8 mouse cellular contexts compared by ENCODE assay signal in the genomic region with DNA sequence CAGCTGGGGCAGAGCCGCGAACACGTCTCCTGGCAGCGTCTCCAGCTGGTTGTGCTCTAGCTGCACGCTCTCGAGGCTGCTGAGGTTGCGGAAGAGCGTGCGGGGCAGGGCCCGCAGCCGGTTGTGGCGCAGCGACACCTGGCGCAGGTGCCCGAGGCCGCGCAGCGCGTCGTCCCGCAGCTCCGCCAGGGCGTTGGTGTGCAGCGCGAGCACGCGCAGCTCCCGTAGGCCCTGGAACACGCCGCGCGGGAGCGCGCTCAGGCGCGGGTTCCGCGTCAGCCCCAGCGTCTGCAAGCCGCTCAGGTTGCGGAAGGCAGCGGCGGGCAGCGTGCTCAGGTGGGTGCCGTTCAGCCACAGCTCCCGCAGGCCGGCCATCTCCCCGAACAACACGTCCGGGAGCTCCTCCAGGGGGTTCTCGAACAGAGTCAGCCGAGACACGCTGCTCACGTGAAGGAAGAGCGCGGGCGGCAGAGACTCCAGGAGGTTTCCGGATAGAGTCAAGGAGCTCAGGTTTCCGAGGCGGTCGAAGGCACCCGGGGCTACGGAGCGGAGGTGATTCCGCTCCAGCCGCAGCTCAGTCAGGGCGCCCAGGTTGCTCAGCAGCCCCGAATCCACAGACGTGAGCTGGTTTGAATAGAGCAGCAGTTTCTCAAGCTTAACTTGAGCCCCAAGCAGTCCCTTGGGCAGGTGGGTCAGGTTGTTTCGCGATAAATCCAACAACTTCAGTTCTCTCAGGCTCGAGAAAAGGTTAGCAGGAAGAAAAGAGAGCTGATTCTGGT. TPM values are rescaled to one million over a fixed set of nuclear protein-coding genes. Genes with fewer than 3 reads are reported as not detected.
DNase-seq lines count a peak whose midpoint lies in the region; ATAC-seq and TF ChIP-seq lines count a peak whose summit lies in the region.

No protein-coding gene starts in this region.

- H3K27ac ChIP-seq in MEL (ENCODE audit: control insufficient read depth, low read depth, low read length), result peak overlapping the region; percentile 97
- H3K27ac ChIP-seq in forebrain, embryonic 12.5 days, result no peak overlapping the region
- no peak overlapping the region for H3K27ac ChIP-seq in hindbrain, embryonic 14.5 days

- H3K79me2 ChIP-seq in MEL (ENCODE audit: control insufficient read depth, insufficient read depth, low read length, poor library complexity), result peaks cover 31% of the 10 kb centered on the region

- ATAC-seq in forebrain, embryonic 12.5 days (ENCODE audit: low FRiP score), result peak; percentile 45
- ATAC-seq in hindbrain, embryonic 14.5 days (ENCODE audit: low FRiP score), result peak; percentile 79

- under 1% methylated on average over 72 of the region's 72 CpGs for WGBS in forebrain, embryonic 12.5 days
- under 1% methylated on average over 70 of the region's 72 CpGs for WGBS in hindbrain, embryonic 14.5 days

- H3K4me2 ChIP-seq in forebrain, embryonic 12.5 days, result peak overlapping the region; percentile 99
- peak overlapping the region; percentile 95 for H3K4me2 ChIP-seq in hindbrain, embryonic 14.5 days (replicated peaks)

- DNase-seq in MEL (ENCODE audit: low read depth, low spot score), result peak; percentile 72
- peak; percentile 27 for DNase-seq in c-Kit-positive CD71-positive TER-119-negative erythroid progenitor cells, embryonic 14.5 days (ENCODE audit: low read depth)
- DNase-seq in hindbrain, embryonic 14.5 days (ENCODE audit: low spot score), result peak; percentile 77
- DNase-seq in left cerebral cortex, adult 11 months (ENCODE audit: low spot score), result peak; percentile 42
- DNase-seq in lung, postnatal 14 days, result peak; percentile 21
- DNase-seq in retina, postnatal 7 days (ENCODE audit: low read depth, low spot score), result peak; percentile 52
- peak; percentile 26 for DNase-seq in urinary bladder, postnatal 25 days (ENCODE audit: low spot score)

- H3K36me3 ChIP-seq in MEL (ENCODE audit: control insufficient read depth in 1 of 2, insufficient read depth in 2 of 2, low read length in 2 of 2), result peaks cover 9 to 27% of the 10 kb centered on the region in 2 experiments; a peak in 3 of 4 replicates
- no peaks in the 10 kb centered on the region for H3K36me3 ChIP-seq in forebrain, embryonic 12.5 days (replicated peaks)
- peaks cover 6% of the 10 kb centered on the region; the same call in 1 of the 2 replicates for H3K36me3 ChIP-seq in hindbrain, embryonic 14.5 days (replicated peaks; ENCODE audit: control insufficient read depth, insufficient read depth)

- 0 out of 6 replicates have a peak, but pooled peaks of 1 of the 3 experiments have one; percentile 12 for TF ChIP-seq CTCF in MEL (IDR thresholded peaks at IDR 0.05 in 2 of 3, conservative IDR thresholded peaks at IDR 0.05 in 1 of 3; ENCODE audit: control insufficient read depth in 1 of 3, insufficient read depth in 1 of 3, low read depth in 2 of 3, low read length in 3 of 3, poor library complexity in 1 of 3, severe bottlenecking in 1 of 3)

- peak; percentile 30 to 49; a peak in 2 of 4 replicates for TF ChIP-seq POLR2A in MEL (IDR thresholded peaks at IDR 0.05; ENCODE audit: control insufficient read depth in 1 of 2, insufficient read depth in 1 of 2, low read depth in 1 of 2, low read length in 2 of 2, poor library complexity in 1 of 2)

- peak overlapping the region; percentile 75 to 79 for H3K4me3 ChIP-seq in MEL (ENCODE audit: control insufficient read depth in 1 of 2, insufficient read depth in 1 of 2, low read depth in 2 of 2, low read length in 2 of 2)
- peak overlapping the region; percentile 63 for H3K4me3 ChIP-seq in forebrain, embryonic 12.5 days (replicated peaks)
- H3K4me3 ChIP-seq in hindbrain, embryonic 14.5 days (replicated peaks; ENCODE audit: low read length), result peak overlapping the region; percentile 52

- H3K27me3 ChIP-seq in MEL (ENCODE audit: control insufficient read depth in 1 of 2, insufficient read depth in 2 of 2, low read length in 2 of 2), result no peaks in the 10 kb centered on the region
- peaks cover 75% of the 10 kb centered on the region for H3K27me3 ChIP-seq in forebrain, embryonic 12.5 days
- H3K27me3 ChIP-seq in hindbrain, embryonic 14.5 days (ENCODE audit: control insufficient read depth, insufficient read depth, low read length), result peaks cover 67% of the 10 kb centered on the region

- H3K4me1 ChIP-seq in MEL (ENCODE audit: control insufficient read depth in 1 of 2, insufficient read depth in 2 of 2, low read length in 2 of 2), result peaks cover 23 to 29% of the 10 kb centered on the region in 2 experiments
- peaks cover 20% of the 10 kb centered on the region for H3K4me1 ChIP-seq in forebrain, embryonic 12.5 days
- peaks cover 21% of the 10 kb centered on the region for H3K4me1 ChIP-seq in hindbrain, embryonic 14.5 days (replicated peaks; ENCODE audit: control insufficient read depth, insufficient read depth, low read length)

- peak overlapping the region; percentile 84 for H3K9ac ChIP-seq in MEL (ENCODE audit: control insufficient read depth, low read depth, low read length, poor library complexity, severe bottlenecking)
- H3K9ac ChIP-seq in forebrain, embryonic 12.5 days, result peak overlapping the region; percentile 57
- peak overlapping the region; percentile 57 for H3K9ac ChIP-seq in hindbrain, embryonic 14.5 days

- no peak for TF ChIP-seq EP300 in MEL (IDR thresholded peaks at IDR 0.05; ENCODE audit: low read depth in 1 of 2, low read length in 2 of 2)

- no peak for TF ChIP-seq RAD21 in MEL (IDR thresholded peaks at IDR 0.05; ENCODE audit: low read depth, low read length)

- no peaks in the 10 kb centered on the region for H3K9me3 ChIP-seq in MEL (replicated peaks; ENCODE audit: insufficient read depth, low read length)
- H3K9me3 ChIP-seq in forebrain, embryonic 12.5 days, result no peaks in the 10 kb centered on the region
- H3K9me3 ChIP-seq in hindbrain, embryonic 14.5 days (ENCODE audit: control insufficient read depth, low read length), result no peaks in the 10 kb centered on the region

TF ChIP-seq in MEL, 35 proteins besides CTCF, POLR2A, EP300 and RAD21:
- no peak for TF ChIP-seq ETS1 (IDR thresholded peaks at IDR 0.05; ENCODE audit: low read depth, low read length)
- 0 out of 2 replicates have a peak, but pooled peaks have one; percentile 33 for TF ChIP-seq ZMIZ1 (IDR thresholded peaks at IDR 0.05; ENCODE audit: low read depth, low read length)
- TF ChIP-seq MXI1 (IDR thresholded peaks at IDR 0.05; ENCODE audit: low read depth, low read length), result peak; percentile 27
- TF ChIP-seq SMC3 (IDR thresholded peaks at IDR 0.05; ENCODE audit: low read depth, low read length), result no peak
- TF ChIP-seq HCFC1 (IDR thresholded peaks at IDR 0.05; ENCODE audit: low read depth, low read length), result 0 out of 2 replicates have a peak, but pooled peaks have one; percentile 18
- no peak for TF ChIP-seq MEF2A (IDR thresholded peaks at IDR 0.05; ENCODE audit: extremely low read depth, insufficient replicate concordance, low read depth, low read length, poor library complexity, severe bottlenecking)
- peak; percentile 53 for TF ChIP-seq NRF1 (IDR thresholded peaks at IDR 0.05; ENCODE audit: insufficient read depth, low read depth, low read length, poor library complexity, severe bottlenecking)
- no peak for TF ChIP-seq TBP (IDR thresholded peaks at IDR 0.05; ENCODE audit: low read depth, low read length)
- no peak for TF ChIP-seq E2F4 (IDR thresholded peaks at IDR 0.05; ENCODE audit: borderline replicate concordance, low read depth, low read length)
- 0 out of 2 replicates have a peak, but pooled peaks have one; percentile 24 for TF ChIP-seq ELF1 (IDR thresholded peaks at IDR 0.05; ENCODE audit: low read depth, low read length)
- TF ChIP-seq NELFE (IDR thresholded peaks at IDR 0.05; ENCODE audit: low read depth, low read length), result peak; percentile 41
- peak; percentile 80; the same call in 1 of the 2 replicates for TF ChIP-seq BHLHE40 (IDR thresholded peaks at IDR 0.05; ENCODE audit: borderline replicate concordance, low read depth, low read length)

RNA-seq across cellular contexts. Expression of a gene that starts 1.8 kb away (rescaled TPM):
- total RNA-seq in MEL (2012; rRNA removed), result 49.0 and 59.2 TPM in 2 replicates
- 10 to 100 TPM in 1 of 2 experiments, not detected in 1; 63.1 TPM for polyA plus RNA-seq in MEL (2012; ENCODE audit: insufficient read depth in 1 of 2, insufficient read length in 2 of 2, low read depth in 1 of 2, low replicate concordance in 2 of 2, missing spikeins in 1 of 2)
- polyA plus RNA-seq in forebrain, embryonic 12.5 days (2016; fragmentation: Nextera tagmentation; extraction: Ambion mirVana), result 0.74 and 0.91 TPM in 2 replicates
- polyA plus RNA-seq in hindbrain, embryonic 14.5 days (2014; fragmentation: Nextera tagmentation; extraction: Ambion mirVana), result 0.64 and 0.68 TPM in 2 replicates

RNA-seq across cellular contexts. Expression of a gene that starts 25.7 kb away (rescaled TPM):
- total RNA-seq in MEL (2012; rRNA removed), result not detected in 2 replicates
- polyA plus RNA-seq in MEL (2012; ENCODE audit: insufficient read depth in 1 of 2, insufficient read length in 2 of 2, low read depth in 1 of 2, low replicate concordance in 2 of 2, missing spikeins in 1 of 2), result not detected
- polyA plus RNA-seq in forebrain, embryonic 12.5 days (2016; fragmentation: Nextera tagmentation; extraction: Ambion mirVana), result 0.46 and 0.57 TPM in 2 replicates
- 0.31 and 0.39 TPM in 2 replicates for polyA plus RNA-seq in hindbrain, embryonic 14.5 days (2014; fragmentation: Nextera tagmentation; extraction: Ambion mirVana)

RNA-seq across cellular contexts. Expression of a gene that starts 41.5 kb away (rescaled TPM):
- not detected in 2 replicates for total RNA-seq in MEL (2012; rRNA removed)
- polyA plus RNA-seq in MEL (2012; ENCODE audit: insufficient read depth in 1 of 2, insufficient read length in 2 of 2, low read depth in 1 of 2, low replicate concordance in 2 of 2, missing spikeins in 1 of 2), result not detected
- not detected in 2 replicates for polyA plus RNA-seq in forebrain, embryonic 12.5 days (2016; fragmentation: Nextera tagmentation; extraction: Ambion mirVana)
- not detected in 2 replicates for polyA plus RNA-seq in hindbrain, embryonic 14.5 days (2014; fragmentation: Nextera tagmentation; extraction: Ambion mirVana)

Comparison
In these comparisons a context has a peak if more than half of its experiments do, and no peak if none do; other contexts are left out.
1. DNase-seq: peak in every context shown above with its lines; median percentile 77 in hindbrain, embryonic 14.5 days; 72 in MEL; 52 in retina, postnatal 7 days; 42 in left cerebral cortex, adult 11 months; 27 in c-Kit-positive CD71-positive TER-119-negative erythroid progenitor cells, embryonic 14.5 days; 26 in urinary bladder, postnatal 25 days; 21 in lung, postnatal 14 days.
2. RNA of a gene that starts 1.8 kb away (polyA plus RNA-seq): 63.1 TPM in MEL; 0.74 to 0.91 TPM in forebrain, embryonic 12.5 days and 0.64 to 0.68 TPM in hindbrain, embryonic 14.5 days; every median in the first group is over 10 times any median in the second.
3. Peak in every context shown above with its lines, with median percentiles within 50 percentile points of each other: H3K4me3 ChIP-seq and H3K9ac ChIP-seq.